Mouse (Mus musculus): ENCODE measurements around the gene Rnf220.

DNA sequence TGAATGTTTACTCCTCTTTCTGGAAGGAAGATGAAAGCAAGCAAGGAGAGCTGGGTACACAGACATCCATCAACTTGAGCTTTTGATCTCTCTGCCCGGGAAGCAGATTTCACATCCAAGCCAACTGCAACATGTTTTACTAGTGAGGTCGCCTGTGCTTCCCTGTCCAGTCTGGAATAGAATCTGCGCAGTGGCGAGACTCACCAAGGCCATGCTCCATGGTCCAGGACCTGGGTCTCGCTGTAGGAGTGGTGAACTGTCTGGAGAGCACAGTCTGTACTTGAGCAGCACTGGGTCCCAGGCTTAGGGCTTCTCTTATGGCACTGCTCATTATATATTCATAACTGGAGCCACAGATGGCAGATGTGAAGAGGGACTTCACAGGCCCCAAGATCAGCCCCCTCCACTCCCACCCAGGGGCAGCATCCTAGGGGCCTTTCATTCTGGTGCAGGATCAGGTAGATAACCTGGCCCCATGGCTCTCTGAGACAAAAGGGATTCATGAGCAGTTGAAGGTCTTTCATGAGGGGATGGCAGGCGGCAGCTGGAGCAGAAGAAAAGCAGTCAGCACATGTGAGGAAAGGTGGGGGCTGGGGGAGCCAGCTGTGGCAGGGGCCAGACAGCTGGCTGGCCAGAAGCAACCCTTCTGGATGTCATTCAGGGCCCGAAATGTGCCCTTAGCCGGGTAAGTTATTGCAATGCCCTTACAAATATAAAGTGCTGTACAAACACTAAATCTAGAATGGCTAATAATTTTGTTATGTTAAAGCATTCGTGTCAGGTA, 30.5 kb upstream of the Rnf220 start:
- no peak for TF ChIP-seq EP300 (IDR thresholded peaks at IDR 0.05; ENCODE audit: low read depth)
- no peak for TF ChIP-seq CTCF (IDR thresholded peaks at IDR 0.05; ENCODE audit: low read depth)
